8 mouse cellular contexts compared by ENCODE assay signal in genomic region chr2:164911086-164912048, GRCm38 (mm10). TPM values are rescaled to one million over a fixed set of nuclear protein-coding genes. Genes with fewer than 3 reads are reported as not detected.
DNase-seq lines count a peak whose midpoint lies in the region; ATAC-seq lines count a peak whose summit lies in the region.

Gene Zfp335, minus strand, starts transcription at chr2:164911757.

- peaks cover 62% of the 10 kb centered on the region for H3K4me1 ChIP-seq in megakaryocyte, embryonic 14.5 days

- peak; percentile 62 for ATAC-seq in common myeloid progenitor, adult 5-6 weeks (replicated peaks; ENCODE audit: low read depth, poor library complexity, severe bottlenecking)

- peaks cover 9% of the 10 kb centered on the region for H3K9me3 ChIP-seq in megakaryocyte, embryonic 14.5 days

- H3K36me3 ChIP-seq in megakaryocyte, embryonic 14.5 days (replicated peaks; ENCODE audit: low read length) = peaks cover 42% of the 10 kb centered on the region

- peak; percentile 98 for DNase-seq in ZHBTc4 (ENCODE audit: low read depth, low spot score)
- peak; percentile 90 to 91 for DNase-seq in gastrocnemius, adult 8-10 months (ENCODE audit: low spot score in 2 of 2)
- peak; percentile 61 for DNase-seq in hindlimb bud, embryonic 11.5 days (ENCODE audit: extremely low spot score, low read depth, low spot score)
- peak; percentile 89 to 93 for DNase-seq in left cerebral cortex, adult 8-10 months (ENCODE audit: low spot score in 2 of 2)
- DNase-seq in right cerebral cortex, postnatal 10 days (ENCODE audit: low spot score in 2 of 2) = peak; percentile 95
- DNase-seq in urinary bladder, postnatal 25 days (ENCODE audit: low spot score) = peak; percentile 91

- peak within 1 kb of the TSS; percentile 95 for H3K4me3 ChIP-seq in megakaryocyte, embryonic 14.5 days (replicated peaks)

- H3K27me3 ChIP-seq in megakaryocyte, embryonic 14.5 days (replicated peaks) = no peaks in the 10 kb centered on the region

RNA-seq across cellular contexts. Expression of gene Zfp335, which starts in this region (rescaled TPM):
- 6.2 and 7.6 TPM in 2 replicates for total RNA-seq in common myeloid progenitor, adult 5-6 weeks (2017)
- 10 to 100 TPM in 1 of 4 experiments, 1 to 10 TPM in 3; 7.7 to 10.6 (median 8.1) TPM for total RNA-seq in gastrocnemius, adult 8-10 months (2022)
- total RNA-seq in left cerebral cortex, adult 8-10 months (2022) = 10 to 100 TPM; 22.8 to 23.9 (median 23.3) TPM
- polyA plus RNA-seq in megakaryocyte, embryonic 14.5 days (2012; ENCODE audit: insufficient read depth, low replicate concordance) = 21.8 and 45.9 TPM in 2 replicates

Comparison
In these comparisons a context has a peak if more than half of its experiments do, and no peak if none do; other contexts are left out.
1. Peak in every context shown above with its lines: DNase-seq, ATAC-seq and H3K4me3 ChIP-seq.